Mouse (Mus musculus) inflammation-experienced regulatory T-cells (primary cell): ENCODE measurements around the gene AL731706.1. TPM values are rescaled to one million over a fixed set of nuclear protein-coding genes. Genes with fewer than 3 reads are reported as not detected.

Source experiments
- polyA plus RNA-seq, 2 experiments: library from polyadenylated mRNA; unstranded; fragments of 100-300 nt; shearing (Covaris generic); gene quantifications; one replicate each; pipeline ENCODE4 v1.2.1; 2017

The AL731706.1 gene
- 1 to 10 TPM; 5.9 to 9.3 TPM for polyA plus RNA-seq

DNA sequence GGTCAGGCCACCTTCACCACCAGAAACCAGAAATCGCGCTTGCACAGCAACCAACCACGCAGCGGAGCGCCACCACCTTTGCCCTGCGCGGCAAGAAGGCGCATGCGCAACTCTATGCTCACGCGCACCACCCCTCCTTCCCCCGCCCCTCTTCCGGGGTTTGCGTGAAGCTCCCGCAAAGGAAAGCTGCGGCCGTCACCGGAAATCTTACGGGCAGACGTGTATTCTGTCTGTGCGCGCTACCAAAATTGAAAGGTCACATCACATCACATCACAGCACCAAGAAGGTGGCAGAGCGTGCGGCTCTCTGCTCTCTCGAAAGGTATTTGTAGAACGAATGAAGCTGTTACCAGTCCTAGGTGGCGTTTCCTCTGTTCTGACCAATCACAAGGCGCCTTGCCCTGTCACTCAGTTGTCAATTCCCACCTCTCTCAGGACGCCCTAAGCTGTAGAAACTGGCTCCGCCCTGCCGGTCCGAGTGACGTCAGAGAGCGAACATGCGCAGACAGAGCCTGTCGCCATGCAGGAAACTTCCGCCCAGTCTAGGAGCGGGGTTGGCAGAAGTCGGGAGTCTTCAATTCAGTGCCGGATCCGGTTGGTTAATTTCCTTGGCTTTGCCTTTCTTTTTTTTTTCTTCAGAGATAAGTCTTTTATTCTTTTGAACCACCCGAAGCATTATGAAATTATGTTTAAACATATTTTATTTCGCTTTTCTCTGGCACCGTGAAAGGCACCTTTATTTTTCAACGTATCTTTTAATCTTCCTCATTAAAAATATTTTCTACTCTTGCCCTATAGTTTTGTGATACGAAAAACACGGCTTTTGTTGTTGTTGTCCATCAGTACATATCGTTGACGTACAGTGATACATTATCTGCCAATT lies at the start of gene AL731706.1, which contains the start of the genes Slx4ip and Mkks:
TSS of gene AL731706.1 (minus strand) at position 322 of the 883 bp plus-strand sequence.
TSS of gene Slx4ip (plus strand) at position 151 of the 883 bp plus-strand sequence.
TSS of gene Mkks (minus strand) at position 322 of the 883 bp plus-strand sequence.

DNA sequence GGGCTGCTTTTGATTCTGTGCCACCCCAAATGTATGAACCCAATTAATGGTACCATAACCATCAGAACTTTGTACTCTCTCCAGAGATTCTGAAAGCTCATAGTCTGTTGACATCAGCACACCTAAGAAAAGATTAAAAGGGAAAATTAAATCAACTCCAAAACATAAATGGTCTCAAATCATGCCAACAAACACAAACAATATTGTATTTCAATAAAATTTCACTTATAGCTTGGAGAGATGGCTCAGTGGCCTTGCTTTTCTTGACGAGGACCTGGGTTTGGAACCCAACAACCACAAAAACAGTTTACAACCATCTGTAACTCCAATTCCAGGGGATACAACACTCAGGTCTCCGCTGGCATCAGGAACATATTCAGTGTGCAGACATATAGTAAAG lies 5.6 kb downstream of the AL731706.1 start, which contains the start of gene AL731706.2:
TSS of gene AL731706.2 (minus strand) at position 101 of the 400 bp plus-strand sequence.

Other genes with a start within 250 kb of the AL731706.1 start
- under 1 TPM; 0.22 TPM for gene Snap25, start 177.9 kb downstream of the AL731706.1 start, polyA plus RNA-seq
- 1 to 10 TPM; 5.4 to 9.7 TPM for gene AL731706.2, start 5.7 kb downstream of the AL731706.1 start, polyA plus RNA-seq
- 1 to 10 TPM; 3.7 to 5.2 TPM for gene Slx4ip, start 171 bp downstream of the AL731706.1 start, polyA plus RNA-seq
- gene Mkks, start within 50 bp of the AL731706.1 start, polyA plus RNA-seq, result 10 to 100 TPM; 23.6 to 28.9 TPM
- gene Jag1, start 225.3 kb upstream of the AL731706.1 start, polyA plus RNA-seq, result 1 to 10 TPM in 1 of 2 experiments, under 1 TPM in 1; 0.55 to 1.2 TPM